Mouse (Mus musculus): Measurements from ENCODE around the gene Pstpip1. TPM values are rescaled to one million over a fixed set of nuclear protein-coding genes. Genes with fewer than 3 reads are reported as not detected.
A peak's percentile ranks its signal among the peaks of the same experiment; 100 is the strongest.

Pstpip1 gene
- polyA plus RNA-seq, 1 experiment from 2014 or later = 0.70 TPM

GRCm38 (mm10) chr9:56133970-56134369 is 44.2 kb downstream of the Pstpip1 start:
- H3K9ac ChIP-seq (replicated peaks; ENCODE audit: low read depth, low read length) = no peak overlapping the region
- WGBS = 86% methylated on average over 5 of the region's 5 CpGs
- H3K36me3 ChIP-seq (ENCODE audit: control insufficient read depth, insufficient read depth) = peaks cover 39% of the 10 kb centered on the region
- H3K4me1 ChIP-seq (replicated peaks; ENCODE audit: control insufficient read depth, insufficient read depth, low read length) = no peaks in the 10 kb centered on the region
- H3K9me3 ChIP-seq (ENCODE audit: control insufficient read depth, low read length) = no peaks in the 10 kb centered on the region
- ATAC-seq = no peak
- H3K27me3 ChIP-seq (replicated peaks; ENCODE audit: control insufficient read depth, insufficient read depth, low read length) = no peaks in the 10 kb centered on the region
- H3K4me2 ChIP-seq (ENCODE audit: low read length) = no peak overlapping the region
- H3K4me3 ChIP-seq (replicated peaks; ENCODE audit: low read length) = no peak overlapping the region
- H3K27ac ChIP-seq (ENCODE audit: low read length) = no peak overlapping the region

- no peaks in the 10 kb centered on the region for H3K4me1 ChIP-seq (replicated peaks; ENCODE audit: control insufficient read depth, insufficient read depth, low read length)
- H3K36me3 ChIP-seq (ENCODE audit: control insufficient read depth, insufficient read depth) = peaks cover 38% of the 10 kb centered on the region
- H3K4me2 ChIP-seq (ENCODE audit: low read length) = no peak overlapping the region
These were observed 44.9 kb downstream of the Pstpip1 start for GRCm38 (mm10) chr9:56134614-56135013.

GRCm38 (mm10) chr9:56135590-56136197 is 45.9 kb downstream of the Pstpip1 start:
- Histone ChIP-seq H3K9me3 (ENCODE audit: control insufficient read depth, low read length) (no peaks in the 10 kb centered on the region), H3K9ac (replicated peaks; ENCODE audit: low read depth, low read length) (no peak overlapping the region), H3K4me1 (replicated peaks; ENCODE audit: control insufficient read depth, insufficient read depth, low read length) (no peaks in the 10 kb centered on the region), H3K4me2 (ENCODE audit: low read length) (no peak overlapping the region), H3K27me3 (replicated peaks; ENCODE audit: control insufficient read depth, insufficient read depth, low read length) (no peaks in the 10 kb centered on the region), H3K27ac (ENCODE audit: low read length) (no peak overlapping the region), H3K36me3 (ENCODE audit: control insufficient read depth, insufficient read depth) (peaks cover 34% of the 10 kb centered on the region), H3K4me3 (replicated peaks; ENCODE audit: low read length) (no peak overlapping the region)
- no peak for ATAC-seq
- 74% methylated on average over 4 of the region's 4 CpGs for WGBS

More at GRCm38 (mm10) chr9:56134614-56135013, 44.9 kb downstream of the Pstpip1 start:
- no peak for ATAC-seq
- 73% methylated on average over 4 of the region's 4 CpGs for WGBS
- Histone ChIP-seq H3K9me3 (ENCODE audit: control insufficient read depth, low read length) (no peaks in the 10 kb centered on the region), H3K27me3 (replicated peaks; ENCODE audit: control insufficient read depth, insufficient read depth, low read length) (no peaks in the 10 kb centered on the region), H3K4me3 (replicated peaks; ENCODE audit: low read length) (no peak overlapping the region), H3K9ac (replicated peaks; ENCODE audit: low read depth, low read length) (no peak overlapping the region), H3K27ac (ENCODE audit: low read length) (no peak overlapping the region)

- peaks cover 33% of the 10 kb centered on the region for H3K36me3 ChIP-seq (ENCODE audit: control insufficient read depth, insufficient read depth)
- WGBS = 91% methylated on average over 9 of the region's 9 CpGs
- ATAC-seq = no peak
These were observed 52.0 kb downstream of the Pstpip1 start for GRCm38 (mm10) chr9:56141776-56142175.

GRCm38 (mm10) chr9:56144366-56145003 is 54.7 kb downstream of the Pstpip1 start:
- Histone ChIP-seq H3K4me2 (ENCODE audit: low read length) (no peak overlapping the region), H3K27ac (ENCODE audit: low read length) (no peak overlapping the region), H3K9ac (replicated peaks; ENCODE audit: low read depth, low read length) (no peak overlapping the region), H3K36me3 (ENCODE audit: control insufficient read depth, insufficient read depth) (peaks cover 30% of the 10 kb centered on the region), H3K4me1 (replicated peaks; ENCODE audit: control insufficient read depth, insufficient read depth, low read length) (no peaks in the 10 kb centered on the region), H3K4me3 (replicated peaks; ENCODE audit: low read length) (no peak overlapping the region), H3K9me3 (ENCODE audit: control insufficient read depth, low read length) (no peaks in the 10 kb centered on the region), H3K27me3 (replicated peaks; ENCODE audit: control insufficient read depth, insufficient read depth, low read length) (no peaks in the 10 kb centered on the region)
- no peak for ATAC-seq
- WGBS = 93% methylated on average over 7 of the region's 7 CpGs

More at GRCm38 (mm10) chr9:56141776-56142175, 52.0 kb downstream of the Pstpip1 start:
- Histone ChIP-seq H3K4me3 (replicated peaks; ENCODE audit: low read length) (no peak overlapping the region), H3K4me2 (ENCODE audit: low read length) (no peak overlapping the region), H3K9ac (replicated peaks; ENCODE audit: low read depth, low read length) (no peak overlapping the region), H3K27ac (ENCODE audit: low read length) (no peak overlapping the region), H3K9me3 (ENCODE audit: control insufficient read depth, low read length) (no peaks in the 10 kb centered on the region), H3K27me3 (replicated peaks; ENCODE audit: control insufficient read depth, insufficient read depth, low read length) (no peaks in the 10 kb centered on the region), H3K4me1 (replicated peaks; ENCODE audit: control insufficient read depth, insufficient read depth, low read length) (no peaks in the 10 kb centered on the region)

GRCm38 (mm10) chr9:56146326-56146923 is 56.7 kb downstream of the Pstpip1 start:
- H3K27ac ChIP-seq (ENCODE audit: low read length) = no peak overlapping the region
- H3K4me1 ChIP-seq (replicated peaks; ENCODE audit: control insufficient read depth, insufficient read depth, low read length) = no peaks in the 10 kb centered on the region; the same call in 1 of the 2 replicates
- no peak for ATAC-seq
- H3K9me3 ChIP-seq (ENCODE audit: control insufficient read depth, low read length) = no peaks in the 10 kb centered on the region
- no peak overlapping the region for H3K4me3 ChIP-seq (replicated peaks; ENCODE audit: low read length)
- H3K4me2 ChIP-seq (ENCODE audit: low read length) = no peak overlapping the region
- peaks cover 24% of the 10 kb centered on the region for H3K36me3 ChIP-seq (ENCODE audit: control insufficient read depth, insufficient read depth)
- no peak overlapping the region for H3K9ac ChIP-seq (replicated peaks; ENCODE audit: low read depth, low read length)
- WGBS = 97% methylated on average over 16 of the region's 16 CpGs
- H3K27me3 ChIP-seq (replicated peaks; ENCODE audit: control insufficient read depth, insufficient read depth, low read length) = no peaks in the 10 kb centered on the region

- Histone ChIP-seq H3K27ac (ENCODE audit: low read length) (peak overlapping the region; percentile 37), H3K9me3 (ENCODE audit: control insufficient read depth, low read length) (no peaks in the 10 kb centered on the region), H3K4me1 (replicated peaks; ENCODE audit: control insufficient read depth, insufficient read depth, low read length) (peaks cover 13% of the 10 kb centered on the region), H3K9ac (replicated peaks; ENCODE audit: low read depth, low read length) (no peak overlapping the region), H3K4me2 (ENCODE audit: low read length) (no peak overlapping the region; the same call in 1 of the 2 replicates), H3K4me3 (replicated peaks; ENCODE audit: low read length) (no peak overlapping the region), H3K36me3 (ENCODE audit: control insufficient read depth, insufficient read depth) (no peaks in the 10 kb centered on the region), H3K27me3 (replicated peaks; ENCODE audit: control insufficient read depth, insufficient read depth, low read length) (no peaks in the 10 kb centered on the region)
- peak; percentile 82 for ATAC-seq
- WGBS = 23% methylated on average over 7 of the region's 7 CpGs
These were observed 62.2 kb downstream of the Pstpip1 start for GRCm38 (mm10) chr9:56151745-56152481.

- Histone ChIP-seq H3K4me1 (replicated peaks; ENCODE audit: control insufficient read depth, insufficient read depth, low read length) (peaks cover 13% of the 10 kb centered on the region), H3K4me2 (ENCODE audit: low read length) (no peak overlapping the region), H3K4me3 (replicated peaks; ENCODE audit: low read length) (no peak overlapping the region), H3K9ac (replicated peaks; ENCODE audit: low read depth, low read length) (no peak overlapping the region), H3K9me3 (ENCODE audit: control insufficient read depth, low read length) (no peaks in the 10 kb centered on the region), H3K27ac (ENCODE audit: low read length) (no peak overlapping the region), H3K36me3 (ENCODE audit: control insufficient read depth, insufficient read depth) (no peaks in the 10 kb centered on the region), H3K27me3 (replicated peaks; ENCODE audit: control insufficient read depth, insufficient read depth, low read length) (no peaks in the 10 kb centered on the region)
- 59% methylated on average over 4 of the region's 4 CpGs for WGBS
- no peak for ATAC-seq
These were observed 62.8 kb downstream of the Pstpip1 start for GRCm38 (mm10) chr9:56152482-56153007.

GRCm38 (mm10) chr9:56154572-56154971 is 64.8 kb downstream of the Pstpip1 start:
- Histone ChIP-seq H3K9me3 (ENCODE audit: control insufficient read depth, low read length) (no peaks in the 10 kb centered on the region), H3K4me1 (replicated peaks; ENCODE audit: control insufficient read depth, insufficient read depth, low read length) (peaks cover 28% of the 10 kb centered on the region), H3K27me3 (replicated peaks; ENCODE audit: control insufficient read depth, insufficient read depth, low read length) (no peaks in the 10 kb centered on the region), H3K4me3 (replicated peaks; ENCODE audit: low read length) (no peak overlapping the region), H3K36me3 (ENCODE audit: control insufficient read depth, insufficient read depth) (no peaks in the 10 kb centered on the region), H3K27ac (ENCODE audit: low read length) (no peak overlapping the region), H3K4me2 (ENCODE audit: low read length) (no peak overlapping the region), H3K9ac (replicated peaks; ENCODE audit: low read depth, low read length) (no peak overlapping the region)
- no peak for ATAC-seq
- 92% methylated on average over 5 of the region's 5 CpGs for WGBS

Measured in forebrain, embryonic 16.5 days (tissue).